Mouse (Mus musculus): ENCODE data around the gene Kif3c. TPM values are rescaled to one million over a fixed set of nuclear protein-coding genes. Genes with fewer than 3 reads are reported as not detected.
A peak's percentile ranks its signal among the peaks of the same experiment; 100 is the strongest.

Gene Kif3c
- total and polyA plus RNA-seq, 2 experiments from 2014 or later: 58.5 to 150 TPM

DNA sequence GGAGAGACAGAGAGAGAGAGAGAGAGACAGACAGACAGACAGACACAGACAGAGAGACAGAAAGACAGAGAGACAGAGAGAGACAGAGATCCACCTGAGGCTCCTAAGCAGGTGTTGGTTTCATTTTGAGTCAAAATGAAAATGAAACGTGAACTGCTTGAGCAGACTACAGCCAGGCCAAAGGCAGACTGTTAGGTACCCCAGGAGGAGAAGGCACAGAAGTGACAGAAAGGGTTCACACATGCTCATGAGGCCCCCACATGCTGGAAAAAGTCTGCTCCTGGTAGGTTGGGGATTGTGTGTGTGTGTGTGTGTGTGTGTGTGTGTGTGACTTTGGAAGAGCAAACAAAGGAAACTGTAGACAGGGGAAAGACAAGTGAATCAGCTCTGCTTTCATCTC is 26.0 kb upstream of the Kif3c start:
- 61% methylated on average over 1 of the region's 1 CpGs for WGBS
- Histone ChIP-seq H3K4me2 (ENCODE audit: low read depth, low read length) (no peak overlapping the region), H3K9me3 (ENCODE audit: low read length) (no peaks in the 10 kb centered on the region), H3K36me3 (ENCODE audit: insufficient read depth, low read length) (no peaks in the 10 kb centered on the region), H3K4me1 (ENCODE audit: insufficient read depth, low read length) (no peaks in the 10 kb centered on the region), H3K27me3 (ENCODE audit: insufficient read depth, low read length) (no peaks in the 10 kb centered on the region), H3K4me3 (ENCODE audit: low read length) (no peak overlapping the region), H3K9ac (replicated peaks; ENCODE audit: low read length) (no peak overlapping the region), H3K27ac (no peak overlapping the region)
- ATAC-seq (no peak), DNase-seq (ENCODE audit: low spot score) (no peak)
- TF ChIP-seq CTCF (IDR thresholded peaks at IDR 0.05; ENCODE audit: low read depth): no peak

DNA sequence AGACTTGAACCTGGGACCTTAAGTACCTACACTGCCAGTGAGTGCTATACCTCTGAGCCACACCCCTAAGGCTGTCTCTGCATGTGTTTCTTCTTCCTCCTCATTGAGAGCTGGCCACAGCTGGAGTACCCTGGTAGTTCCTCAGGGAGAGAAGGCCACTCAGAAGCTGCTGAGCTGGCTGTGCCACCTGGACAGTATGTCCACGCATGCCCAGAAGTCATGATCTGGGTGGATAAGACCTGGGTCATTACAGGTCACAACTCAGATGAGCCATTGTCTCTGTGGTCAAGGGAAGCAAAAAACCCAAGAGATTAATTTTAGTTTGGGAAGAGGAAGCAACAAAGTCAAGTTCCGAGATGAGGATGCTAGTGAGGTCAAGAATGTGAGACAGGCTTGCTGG is 20.8 kb upstream of the Kif3c start:
- 94% methylated on average over 2 of the region's 2 CpGs for WGBS

DNA sequence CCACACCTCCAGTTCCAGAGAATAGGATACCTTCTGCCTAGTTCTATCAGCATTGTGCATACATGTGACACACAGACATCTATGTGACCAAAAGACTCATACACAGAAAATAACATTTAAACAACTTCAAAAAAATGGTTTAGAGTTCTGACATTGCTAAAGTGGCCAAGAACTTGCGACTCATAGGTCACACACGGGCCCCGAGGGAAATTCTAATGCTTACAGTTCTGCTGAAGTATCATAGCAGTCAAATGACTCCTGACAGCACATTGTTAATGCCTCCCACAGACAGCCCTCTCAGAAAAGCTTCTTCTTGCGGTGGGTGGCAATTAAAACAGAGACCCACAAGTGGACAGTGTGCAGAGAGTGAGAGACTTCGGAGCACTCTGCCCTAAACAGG is 19.9 kb upstream of the Kif3c start:
- Histone ChIP-seq H3K9me3 (ENCODE audit: low read length) (no peaks in the 10 kb centered on the region), H3K27me3 (ENCODE audit: insufficient read depth, low read length) (no peaks in the 10 kb centered on the region), H3K9ac (replicated peaks; ENCODE audit: low read length) (no peak overlapping the region), H3K4me2 (ENCODE audit: low read depth, low read length) (no peak overlapping the region), H3K4me1 (ENCODE audit: insufficient read depth, low read length) (no peaks in the 10 kb centered on the region), H3K36me3 (ENCODE audit: insufficient read depth, low read length) (no peaks in the 10 kb centered on the region), H3K4me3 (ENCODE audit: low read length) (no peak overlapping the region), H3K27ac (no peak overlapping the region)
- ATAC-seq: no peak
- 85% methylated on average over 5 of the region's 5 CpGs for WGBS
- no peak for TF ChIP-seq CTCF (IDR thresholded peaks at IDR 0.05; ENCODE audit: low read depth)
- no peak for DNase-seq (ENCODE audit: low spot score)

More for the DNA sequence above, 20.8 kb upstream of the Kif3c start:
- H3K27me3 ChIP-seq (ENCODE audit: insufficient read depth, low read length): no peaks in the 10 kb centered on the region
- no peak overlapping the region for H3K9ac ChIP-seq (replicated peaks; ENCODE audit: low read length)
- H3K36me3 ChIP-seq (ENCODE audit: insufficient read depth, low read length): no peaks in the 10 kb centered on the region
- H3K4me2 ChIP-seq (ENCODE audit: low read depth, low read length): no peak overlapping the region
- no peaks in the 10 kb centered on the region for H3K4me1 ChIP-seq (ENCODE audit: insufficient read depth, low read length)
- DNase-seq (ENCODE audit: low spot score): no peak
- no peaks in the 10 kb centered on the region for H3K9me3 ChIP-seq (ENCODE audit: low read length)
- no peak for ATAC-seq
- H3K4me3 ChIP-seq (ENCODE audit: low read length): no peak overlapping the region
- no peak for TF ChIP-seq CTCF (IDR thresholded peaks at IDR 0.05; ENCODE audit: low read depth)
- H3K27ac ChIP-seq: no peak overlapping the region

DNA sequence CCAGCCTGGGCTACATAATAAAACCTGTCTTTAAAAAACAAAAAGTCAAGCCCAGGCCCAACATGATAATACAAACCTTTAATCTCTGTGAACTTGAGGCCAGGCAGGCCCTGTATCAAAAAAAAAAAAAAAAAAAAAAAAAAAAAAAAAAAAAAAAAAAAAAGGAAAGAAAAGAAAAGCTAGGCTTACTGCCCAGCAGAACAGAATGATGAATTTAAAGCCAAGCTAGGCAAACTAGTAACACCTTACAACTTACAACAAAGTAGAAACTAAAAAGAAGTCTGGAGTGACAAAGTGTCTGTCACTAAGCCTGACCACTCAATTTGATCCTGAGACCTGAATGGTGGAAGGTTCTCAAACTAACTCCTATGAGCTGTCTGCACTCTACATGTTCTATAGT is 17.2 kb upstream of the Kif3c start:
- ATAC-seq: no peak
- DNase-seq (ENCODE audit: low spot score): no peak
- TF ChIP-seq CTCF (IDR thresholded peaks at IDR 0.05; ENCODE audit: low read depth): no peak
- Histone ChIP-seq H3K4me3 (ENCODE audit: low read length) (no peak overlapping the region), H3K9me3 (ENCODE audit: low read length) (no peaks in the 10 kb centered on the region), H3K9ac (replicated peaks; ENCODE audit: low read length) (no peak overlapping the region), H3K4me2 (ENCODE audit: low read depth, low read length) (no peak overlapping the region), H3K27ac (no peak overlapping the region), H3K4me1 (ENCODE audit: insufficient read depth, low read length) (no peaks in the 10 kb centered on the region), H3K36me3 (ENCODE audit: insufficient read depth, low read length) (no peaks in the 10 kb centered on the region), H3K27me3 (ENCODE audit: insufficient read depth, low read length) (no peaks in the 10 kb centered on the region)

DNA sequence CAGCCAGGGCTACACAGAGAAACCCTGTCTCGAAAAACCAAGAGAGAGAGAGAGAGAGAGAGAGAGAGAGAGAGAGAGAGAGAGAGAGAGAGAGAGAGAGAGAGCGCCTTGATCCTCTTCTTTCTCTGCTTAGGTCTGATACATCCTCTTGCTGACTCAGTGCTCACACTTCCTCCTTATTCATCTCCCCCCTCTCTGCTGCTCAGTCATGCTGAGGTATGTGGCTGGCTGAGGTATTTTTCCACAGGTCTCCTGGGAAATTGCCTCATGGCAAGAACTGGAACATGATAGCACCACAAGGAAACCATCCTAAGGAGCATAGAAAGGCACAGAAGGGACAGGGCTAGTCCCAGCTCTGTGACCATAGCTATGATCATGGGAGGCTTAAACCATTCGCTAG is 15.5 kb upstream of the Kif3c start:
- ATAC-seq (no peak), DNase-seq (ENCODE audit: low spot score) (no peak)
- Histone ChIP-seq H3K27me3 (ENCODE audit: insufficient read depth, low read length) (no peaks in the 10 kb centered on the region), H3K4me3 (ENCODE audit: low read length) (no peak overlapping the region), H3K9me3 (ENCODE audit: low read length) (no peaks in the 10 kb centered on the region), H3K9ac (replicated peaks; ENCODE audit: low read length) (no peak overlapping the region), H3K4me1 (ENCODE audit: insufficient read depth, low read length) (no peaks in the 10 kb centered on the region), H3K4me2 (ENCODE audit: low read depth, low read length) (no peak overlapping the region), H3K36me3 (ENCODE audit: insufficient read depth, low read length) (no peaks in the 10 kb centered on the region), H3K27ac (no peak overlapping the region)
- 89% methylated on average over 2 of the region's 3 CpGs for WGBS
- no peak for TF ChIP-seq CTCF (IDR thresholded peaks at IDR 0.05; ENCODE audit: low read depth)

DNA sequence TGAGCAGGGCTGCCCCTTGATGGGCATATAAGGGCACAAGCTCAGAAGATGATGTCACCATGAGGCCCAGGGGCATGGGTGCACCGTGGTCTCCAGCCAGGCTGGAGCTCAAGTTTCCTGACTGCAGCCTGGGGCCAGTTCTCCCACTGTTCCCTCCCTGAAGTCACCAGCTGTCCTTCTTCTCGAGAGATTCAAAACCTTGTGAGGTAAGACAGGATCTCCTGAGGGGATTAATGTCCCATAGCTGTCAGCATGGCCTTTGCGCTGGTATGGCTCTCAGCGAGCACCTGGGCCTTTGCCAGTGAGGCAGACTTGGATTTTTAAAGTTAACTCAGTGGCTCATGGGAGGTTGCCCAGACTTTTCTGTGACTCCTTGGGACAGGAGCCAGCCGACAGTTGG is 14.8 kb upstream of the Kif3c start:
- no peak overlapping the region for H3K4me2 ChIP-seq (ENCODE audit: low read depth, low read length)
- no peak for TF ChIP-seq CTCF (IDR thresholded peaks at IDR 0.05; ENCODE audit: low read depth)
- no peaks in the 10 kb centered on the region for H3K9me3 ChIP-seq (ENCODE audit: low read length)
- peak; percentile 37 for DNase-seq (ENCODE audit: low spot score)
- H3K27ac ChIP-seq: no peak overlapping the region
- no peak for ATAC-seq
- 56% methylated on average over 5 of the region's 5 CpGs for WGBS
- H3K4me3 ChIP-seq (ENCODE audit: low read length): no peak overlapping the region
- no peaks in the 10 kb centered on the region for H3K27me3 ChIP-seq (ENCODE audit: insufficient read depth, low read length)
- H3K36me3 ChIP-seq (ENCODE audit: insufficient read depth, low read length): no peaks in the 10 kb centered on the region
- H3K4me1 ChIP-seq (ENCODE audit: insufficient read depth, low read length): no peaks in the 10 kb centered on the region
- H3K9ac ChIP-seq (replicated peaks; ENCODE audit: low read length): no peak overlapping the region

DNA sequence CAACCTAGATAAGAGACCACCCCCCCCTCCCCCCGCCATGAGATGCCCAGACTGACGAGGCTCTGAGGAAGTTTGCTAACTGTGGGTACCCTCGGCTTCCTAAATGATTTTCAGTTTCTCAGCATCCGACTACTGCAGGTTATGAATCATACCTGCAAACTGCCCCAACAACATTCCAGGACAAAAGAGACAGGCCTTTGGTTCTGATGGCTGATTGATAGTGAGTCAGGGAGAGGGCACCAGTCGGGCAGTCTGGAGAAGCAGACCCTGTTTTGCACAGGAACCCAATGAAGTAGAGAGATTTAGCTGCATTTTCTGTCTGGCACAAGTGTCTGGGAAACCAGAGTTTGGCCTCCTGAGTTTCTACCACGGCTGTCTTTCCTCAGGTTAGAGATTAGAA is 12.7 kb upstream of the Kif3c start:
- no peak for DNase-seq (ENCODE audit: low spot score)
- H3K4me1 ChIP-seq (ENCODE audit: insufficient read depth, low read length): no peaks in the 10 kb centered on the region
- H3K4me2 ChIP-seq (ENCODE audit: low read depth, low read length): no peak overlapping the region
- no peaks in the 10 kb centered on the region for H3K9me3 ChIP-seq (ENCODE audit: low read length)
- H3K36me3 ChIP-seq (ENCODE audit: insufficient read depth, low read length): no peaks in the 10 kb centered on the region
- no peak for TF ChIP-seq CTCF (IDR thresholded peaks at IDR 0.05; ENCODE audit: low read depth)
- 84% methylated on average over 6 of the region's 6 CpGs for WGBS
- H3K27me3 ChIP-seq (ENCODE audit: insufficient read depth, low read length): no peaks in the 10 kb centered on the region
- H3K4me3 ChIP-seq (ENCODE audit: low read length): no peak overlapping the region
- no peak overlapping the region for H3K9ac ChIP-seq (replicated peaks; ENCODE audit: low read length)
- H3K27ac ChIP-seq: no peak overlapping the region
- no peak for ATAC-seq
